Mouse (Mus musculus) heart, postnatal 0 days (tissue): Measurements from ENCODE around the gene Ip6k3. TPM values are rescaled to one million over a fixed set of nuclear protein-coding genes. Genes with fewer than 3 reads are reported as not detected.

Source experiments
- ATAC-seq: fragments of 200-750 bp; cut with Nextera tagmentation; 2 replicates; pipeline ENCODE4 v1.8.0; 2017; ENCODE audit warnings: low read depth, moderate number of reproducible peaks, moderate library complexity; ENCODE audit not compliant: insufficient read depth
- DNase-seq: peaks from one replicate; pipeline ENCODE4 v3.0.0-alpha.2; 2016; ENCODE audit warnings: low spot score
- H3K27ac ChIP-seq: fragments of 300-500 bp; sonication (generic); 2 replicates; pipeline ENCODE4 v1.5.1; 2014; ENCODE audit warnings: low read depth, mild to moderate bottlenecking
- H3K27me3 ChIP-seq: fragments of 300-500 bp; sonication (generic); 2 replicates; pipeline ENCODE4 v1.6.1; 2014; ENCODE audit warnings: low read length, mixed read lengths; ENCODE audit not compliant: control insufficient read depth, insufficient read depth
- H3K36me3 ChIP-seq: fragments of 300-500 bp; sonication (generic); replicated peaks from 2 replicates; pipeline ENCODE4 v1.6.1; 2014; ENCODE audit warnings: low read length, mixed read lengths; ENCODE audit not compliant: control insufficient read depth, insufficient read depth
- H3K4me1 ChIP-seq: fragments of 300-500 bp; sonication (generic); 2 replicates; pipeline ENCODE4 v1.6.1; 2014; ENCODE audit warnings: antibody characterized with exemption; ENCODE audit not compliant: control insufficient read depth, insufficient read depth
- H3K4me2 ChIP-seq: fragments of 300-500 bp; sonication (generic); 2 replicates; pipeline ENCODE4 v1.6.1; 2014; ENCODE audit warnings: low read depth, mild to moderate bottlenecking, low read length, moderate library complexity
- H3K4me3 ChIP-seq: fragments of 300-500 bp; sonication (generic); 2 replicates; pipeline ENCODE4 v1.5.1; 2014; ENCODE audit warnings: low read depth, low read length
- H3K9ac ChIP-seq: fragments of 300-500 bp; sonication (generic); replicated peaks from 2 replicates; pipeline ENCODE4 v1.6.1; 2014; ENCODE audit warnings: low read depth, low read length, mixed read lengths
- H3K9me3 ChIP-seq: fragments of 300-500 bp; sonication (generic); replicated peaks from 2 replicates; pipeline ENCODE4 v1.6.1; 2016; ENCODE audit warnings: low read length; ENCODE audit not compliant: control insufficient read depth
- CTCF ChIP-seq: IDR thresholded peaks from 2 replicates; pipeline ENCODE4 v1.5.1; 2016; ENCODE audit warnings: antibody characterized with exemption, control low read depth, low read depth
- EP300 ChIP-seq: IDR thresholded peaks from 2 replicates; pipeline ENCODE4 v1.6.1; 2016; ENCODE audit warnings: antibody characterized with exemption, low read depth
- WGBS: fragments of 180-500 bp; shearing (Covaris S2); extraction: QIAGEN DNeasy Blood & Tissue Kit; methylation state at CpG from one replicate; pipeline ENCODE4 v1.1.7; 2014; 5-methylcytosine and 5-hydroxymethylcytosine counted together
- polyA plus RNA-seq: library from polyadenylated mRNA; unstranded; fragments of >200 nt; fragmentation: Nextera tagmentation; extraction: Ambion mirVana; gene quantifications from 2 replicates; pipeline ENCODE4 v1.2.1, GENCODE M21; 2015
- total RNA-seq: library from RNA; depleted of rRNA; stranded (reverse); fragments of >200 nt; gene quantifications from 2 replicates; pipeline ENCODE4 v1.2.3, GENCODE M21; 2014; ENCODE audit warnings: low replicate concordance

The Ip6k3 gene
- total and polyA plus RNA-seq, 2 experiments from 2014 or later = 3.7 to 6.1 TPM

GRCm38 (mm10) chr17:27155752-27156151 lies 11.8 kb downstream of the Ip6k3 start:
- no peak for DNase-seq
- Histone ChIP-seq H3K27me3 (no peaks in the 10 kb centered on the region), H3K9ac (no peak overlapping the region), H3K4me3 (no peak overlapping the region), H3K4me1 (peaks cover 66% of the 10 kb centered on the region), H3K27ac (peak overlapping the region; percentile 40; the same call in 1 of the 2 replicates), H3K36me3 (no peaks in the 10 kb centered on the region), H3K4me2 (no peak overlapping the region), H3K9me3 (no peaks in the 10 kb centered on the region)
- WGBS = 68% methylated on average over 8 of the region's 8 CpGs
- TF ChIP-seq EP300 (no peak), CTCF (no peak)
- no peak for ATAC-seq

GRCm38 (mm10) chr17:27154881-27155280 lies 12.7 kb downstream of the Ip6k3 start:
- peak overlapping the region; percentile 99 for H3K27ac ChIP-seq
- 80% methylated on average over 6 of the region's 6 CpGs for WGBS
- DNase-seq (no peak), ATAC-seq (no peak)
- no peaks in the 10 kb centered on the region for H3K36me3 ChIP-seq
- TF ChIP-seq CTCF (no peak), EP300 (no peak)
- H3K4me3 ChIP-seq = no peak overlapping the region
- peaks cover 60% of the 10 kb centered on the region for H3K4me1 ChIP-seq
- no peak overlapping the region for H3K9ac ChIP-seq
- no peaks in the 10 kb centered on the region for H3K27me3 ChIP-seq
- no peak overlapping the region for H3K4me2 ChIP-seq
- H3K9me3 ChIP-seq = no peaks in the 10 kb centered on the region

GRCm38 (mm10) chr17:27154256-27154655 lies 13.3 kb downstream of the Ip6k3 start:
- WGBS = 48% methylated on average over 14 of the region's 14 CpGs
- no peak overlapping the region for H3K4me3 ChIP-seq
- no peaks in the 10 kb centered on the region for H3K36me3 ChIP-seq
- H3K4me1 ChIP-seq = peaks cover 60% of the 10 kb centered on the region
- no peaks in the 10 kb centered on the region for H3K9me3 ChIP-seq
- H3K9ac ChIP-seq = no peak overlapping the region
- ATAC-seq (peak; percentile 68), DNase-seq (peak; percentile 77)
- TF ChIP-seq CTCF (no peak), EP300 (no peak)
- H3K4me2 ChIP-seq = no peak overlapping the region
- no peaks in the 10 kb centered on the region for H3K27me3 ChIP-seq
- peak overlapping the region; percentile 99 for H3K27ac ChIP-seq

- peak; percentile 68 for ATAC-seq
- DNase-seq = peak; percentile 65
- Histone ChIP-seq H3K4me1 (peaks cover 60% of the 10 kb centered on the region), H3K27ac (peak overlapping the region; percentile 99), H3K4me2 (no peak overlapping the region), H3K4me3 (no peak overlapping the region), H3K9ac (no peak overlapping the region; the same call in 1 of the 2 replicates), H3K36me3 (no peaks in the 10 kb centered on the region), H3K9me3 (no peaks in the 10 kb centered on the region), H3K27me3 (no peaks in the 10 kb centered on the region)
- WGBS = 26% methylated on average over 9 of the region's 9 CpGs
- 0 out of 2 replicates have a peak, but pooled peaks have one; percentile 32 for TF ChIP-seq EP300
- TF ChIP-seq CTCF = no peak
These were observed 13.8 kb downstream of the Ip6k3 start for GRCm38 (mm10) chr17:27153773-27154193.

- DNase-seq (no peak), ATAC-seq (peak; percentile 1; the same call in 1 of the 2 replicates)
- WGBS = 50% methylated on average over 8 of the region's 8 CpGs
- no peak overlapping the region; the same call in 1 of the 2 replicates for H3K9ac ChIP-seq
- no peaks in the 10 kb centered on the region for H3K27me3 ChIP-seq
- H3K27ac ChIP-seq = peak overlapping the region; percentile 99
- TF ChIP-seq CTCF = no peak
- no peak for TF ChIP-seq EP300
- H3K4me3 ChIP-seq = no peak overlapping the region
- H3K36me3 ChIP-seq = no peaks in the 10 kb centered on the region
- peaks cover 58% of the 10 kb centered on the region for H3K4me1 ChIP-seq
- H3K9me3 ChIP-seq = no peaks in the 10 kb centered on the region
- H3K4me2 ChIP-seq = no peak overlapping the region
These were observed 14.4 kb downstream of the Ip6k3 start for GRCm38 (mm10) chr17:27152976-27153723.

GRCm38 (mm10) chr17:27151411-27151810 lies 16.2 kb downstream of the Ip6k3 start:
- peaks cover 41% of the 10 kb centered on the region for H3K4me1 ChIP-seq
- TF ChIP-seq EP300 (no peak), CTCF (peak; percentile 43)
- H3K27ac ChIP-seq = no peak overlapping the region
- no peak for ATAC-seq
- no peaks in the 10 kb centered on the region for H3K9me3 ChIP-seq
- no peak for DNase-seq
- peaks cover 4% of the 10 kb centered on the region; the same call in 1 of the 2 replicates for H3K27me3 ChIP-seq
- no peaks in the 10 kb centered on the region for H3K36me3 ChIP-seq
- H3K4me2 ChIP-seq = no peak overlapping the region
- no peak overlapping the region for H3K4me3 ChIP-seq
- no peak overlapping the region for H3K9ac ChIP-seq
- WGBS = 70% methylated on average over 8 of the region's 8 CpGs
